Mouse (Mus musculus) limb, embryonic 13.5 days (tissue): ENCODE results near the gene Arhgap19. TPM values are rescaled to one million over a fixed set of nuclear protein-coding genes. Genes with fewer than 3 reads are reported as not detected.

Experiments
- ATAC-seq: fragments of 200-750 bp; cut with Nextera tagmentation; 2 replicates; pipeline ENCODE4 v1.8.0; 2017; ENCODE audit warnings: low read depth, moderate number of reproducible peaks, moderate TSS enrichment; ENCODE audit not compliant: low FRiP score
- H3K27ac ChIP-seq: fragments of 300-500 bp; sonication (generic); 2 replicates; pipeline ENCODE4 v1.5.1; 2015; ENCODE audit warnings: inconsistent platforms, mild to moderate bottlenecking, moderate library complexity
- H3K27me3 ChIP-seq: fragments of 300-500 bp; sonication (generic); 2 replicates; pipeline ENCODE4 v1.6.1; 2015; ENCODE audit warnings: mild to moderate bottlenecking, inconsistent platforms
- H3K36me3 ChIP-seq: fragments of 300-500 bp; sonication (generic); 2 replicates; pipeline ENCODE4 v1.6.1; 2015; ENCODE audit warnings: inconsistent platforms, mild to moderate bottlenecking, moderate library complexity
- H3K4me1 ChIP-seq: fragments of 300-500 bp; sonication (generic); 2 replicates; pipeline ENCODE4 v1.6.1; 2015; ENCODE audit warnings: inconsistent platforms
- H3K4me2 ChIP-seq: fragments of 300-500 bp; sonication (generic); replicated peaks from 2 replicates; pipeline ENCODE4 v1.6.1; 2015; ENCODE audit warnings: inconsistent platforms, mild to moderate bottlenecking, moderate library complexity
- H3K4me3 ChIP-seq: fragments of 300-500 bp; sonication (generic); 2 replicates; pipeline ENCODE4 v1.5.1; 2015; ENCODE audit warnings: moderate library complexity, mild to moderate bottlenecking, inconsistent platforms
- H3K9ac ChIP-seq: fragments of 300-500 bp; sonication (generic); 2 replicates; pipeline ENCODE4 v1.6.1; 2015; ENCODE audit warnings: mild to moderate bottlenecking, inconsistent platforms
- H3K9me3 ChIP-seq: fragments of 300-500 bp; sonication (generic); 2 replicates; pipeline ENCODE4 v1.6.1; 2016; ENCODE audit warnings: inconsistent platforms
- WGBS: fragments of 180-500 bp; shearing (Covaris S2); methylation state at CpG from one replicate; pipeline ENCODE4 v1.1.7; 2015; 5-methylcytosine and 5-hydroxymethylcytosine counted together
- polyA plus RNA-seq: library from polyadenylated mRNA; unstranded; fragments of >200 nt; fragmentation: Nextera tagmentation; extraction: Ambion mirVana; gene quantifications from 2 replicates; pipeline ENCODE4 v1.2.1, GENCODE M21; 2015

Gene Arhgap19
- polyA plus RNA-seq, 1 experiment from 2014 or later = 23.1 TPM

DNA sequence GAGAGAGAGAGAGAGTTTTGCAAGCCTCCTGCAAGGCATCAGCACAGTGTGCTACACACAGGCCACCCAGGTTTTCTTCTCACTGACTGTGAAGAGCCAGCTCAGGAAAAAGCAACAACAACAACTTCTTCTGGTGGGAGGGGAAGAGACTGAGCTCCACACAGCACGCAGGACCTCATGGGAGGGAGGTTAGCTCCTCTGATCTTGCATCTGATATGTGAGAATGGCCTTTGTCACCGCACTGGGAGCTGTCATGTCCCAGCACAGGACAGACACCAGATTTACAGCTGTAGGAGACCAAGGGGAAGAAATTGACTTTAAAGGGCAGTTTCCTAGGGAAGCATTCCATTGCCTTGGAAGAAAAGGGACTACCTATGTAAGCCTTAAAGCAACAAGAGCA lies 78.5 kb downstream of the Arhgap19 start:
- Histone ChIP-seq H3K4me1 (peaks cover 16% of the 10 kb centered on the region), H3K27me3 (peaks cover 13% of the 10 kb centered on the region), H3K9ac (no peak overlapping the region), H3K36me3 (no peaks in the 10 kb centered on the region), H3K4me2 (no peak overlapping the region), H3K27ac (no peak overlapping the region), H3K9me3 (no peaks in the 10 kb centered on the region), H3K4me3 (no peak overlapping the region)
- ATAC-seq = no peak
- WGBS = 10% methylated on average over 2 of the region's 2 CpGs

DNA sequence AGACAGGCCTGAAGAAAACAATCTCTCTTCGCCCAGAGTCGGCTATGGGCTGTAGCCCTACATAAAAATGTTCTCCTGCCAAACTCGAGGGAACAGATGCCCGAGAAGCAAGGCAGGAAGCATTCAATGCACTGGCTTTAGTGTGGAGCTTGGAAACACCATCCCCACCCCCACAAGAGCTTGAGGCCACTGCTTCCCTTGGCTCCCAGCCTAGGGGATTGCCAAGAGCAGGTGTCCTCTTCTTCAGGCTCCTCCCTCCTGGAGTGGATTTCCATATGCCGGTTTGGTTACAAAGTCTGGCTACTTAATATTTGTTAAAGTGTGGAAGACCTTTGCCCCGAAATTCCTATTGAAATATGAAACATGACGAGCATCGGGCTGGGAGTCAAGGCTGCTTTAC lies 82.4 kb downstream of the Arhgap19 start:
- H3K4me3 ChIP-seq = no peak overlapping the region
- no peak for ATAC-seq
- H3K4me1 ChIP-seq = peaks cover 32% of the 10 kb centered on the region
- H3K9me3 ChIP-seq = no peaks in the 10 kb centered on the region
- H3K27me3 ChIP-seq = peaks cover 43% of the 10 kb centered on the region
- H3K9ac ChIP-seq = no peak overlapping the region
- H3K27ac ChIP-seq = no peak overlapping the region
- WGBS = 74% methylated on average over 8 of the region's 8 CpGs
- no peak overlapping the region for H3K4me2 ChIP-seq
- H3K36me3 ChIP-seq = no peaks in the 10 kb centered on the region

Other genes with a start within 250 kb of the Arhgap19 start
- 1.8 and 2.2 TPM in 2 replicates for gene Gm340, start 219.7 kb downstream of the Arhgap19 start, polyA plus RNA-seq
- 0.29 and 0.32 TPM in 2 replicates for gene Slit1, start 58.4 kb downstream of the Arhgap19 start, polyA plus RNA-seq
- gene Frat1, start 27.9 kb upstream of the Arhgap19 start, polyA plus RNA-seq = 6.0 and 6.1 TPM in 2 replicates
- gene Frat2, start 46.1 kb upstream of the Arhgap19 start, polyA plus RNA-seq = 2.8 and 3.1 TPM in 2 replicates
- gene Rrp12, start 94.1 kb upstream of the Arhgap19 start, polyA plus RNA-seq = 17.4 and 19.6 TPM in 2 replicates
- gene Pgam1, start 109.9 kb upstream of the Arhgap19 start, polyA plus RNA-seq = 559 and 595 TPM in 2 replicates
- gene Exosc1, start 131.4 kb upstream of the Arhgap19 start, polyA plus RNA-seq = 82.5 and 86.4 TPM in 2 replicates
- 98.7 and 99.3 TPM in 2 replicates for gene Zdhhc16, start 131.4 kb upstream of the Arhgap19 start, polyA plus RNA-seq
- gene Mms19, start 179.1 kb upstream of the Arhgap19 start, polyA plus RNA-seq = 40.1 and 43.9 TPM in 2 replicates
- gene Ubtd1, start 179.7 kb upstream of the Arhgap19 start, polyA plus RNA-seq = 23.4 and 23.8 TPM in 2 replicates
- 0.22 and 0.57 TPM in 2 replicates for gene Ankrd2, start 234.0 kb upstream of the Arhgap19 start, polyA plus RNA-seq
- gene Hoga1, start 243.6 kb upstream of the Arhgap19 start, polyA plus RNA-seq = 1.6 and 1.7 TPM in 2 replicates